Mouse (Mus musculus) megakaryocyte-erythroid progenitor cell, adult 5-6 weeks (primary cell): ENCODE data around the gene Bpifa5. TPM values are rescaled to one million over a fixed set of nuclear protein-coding genes. Genes with fewer than 3 reads are reported as not detected.
A peak's percentile ranks its signal among the peaks of the same experiment; 100 is the strongest.
"Not testable (repeated sequence)": the region's sequence is repeated elsewhere in the genome, so short reads cannot be mapped to it uniquely, and the experiment has no call there.

Experiments used
- ATAC-seq: replicated peaks from 2 replicates; pipeline ENCODE4 v1.8.0; 2016; ENCODE audit warnings: mild to moderate bottlenecking, inconsistent platforms; ENCODE audit not compliant: severe bottlenecking, poor library complexity, low FRiP score, low TSS enrichment
- total RNA-seq, 2 experiments: library from RNA; stranded (forward) in 1 of 2; stranded (reverse) in 1 of 2; fragments of 200-1000, 215-1000 nt in 1 of 2; fragments of >200 nt in 1 of 2; fragmentation: Nextera tagmentation in 1 of 2; gene quantifications; 2 replicates each; pipeline ENCODE4 v1.2.3; 2014 to 2017

Gene Bpifa5
- total RNA-seq (2014; fragmentation: Nextera tagmentation) = not detected in 2 replicates
- total RNA-seq (2017) = not detected in 2 replicates

DNA sequence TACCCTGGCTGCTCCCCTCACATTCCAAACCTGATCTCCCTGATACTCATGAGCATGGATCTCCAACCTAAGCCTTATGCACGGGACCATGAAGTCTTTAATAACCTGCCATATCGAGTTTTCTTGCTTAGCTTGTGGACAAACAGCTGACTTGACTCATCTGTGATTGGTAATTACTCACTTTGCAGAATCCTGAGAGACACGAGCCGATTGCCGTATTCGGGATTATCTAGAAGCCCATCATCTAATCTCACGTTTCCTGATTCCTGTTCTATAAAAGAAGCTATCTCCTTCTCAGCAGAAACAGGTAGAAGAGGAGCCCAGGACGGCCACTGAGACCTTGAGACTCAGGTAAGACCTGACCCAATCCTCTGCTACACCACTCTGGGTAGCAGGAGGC lies at the start of gene Bpifa5:
TSS of gene Bpifa5 (plus strand) at position 301 of the 400 bp plus-strand sequence.
- no peak for ATAC-seq

DNA sequence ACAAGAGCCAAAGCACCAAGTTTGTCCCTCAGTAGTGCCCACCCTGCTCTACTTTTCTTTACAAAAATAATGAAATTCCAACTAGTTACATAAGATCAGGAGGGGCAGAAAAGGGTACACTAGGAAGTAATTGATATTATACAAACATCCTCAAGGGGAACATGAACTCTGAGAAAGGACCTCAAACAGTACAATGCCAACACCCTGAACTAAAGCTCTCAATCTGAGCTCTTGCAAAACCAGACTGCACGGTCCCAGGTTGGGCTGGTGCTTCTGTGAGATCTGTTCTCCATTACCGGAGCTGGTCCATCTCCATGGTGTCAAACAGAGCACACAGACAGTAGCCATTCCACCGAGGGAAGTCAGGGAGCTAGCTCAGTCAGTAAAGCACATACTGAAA lies 45.0 kb upstream of the Bpifa5 start:
- no peak for ATAC-seq

DNA sequence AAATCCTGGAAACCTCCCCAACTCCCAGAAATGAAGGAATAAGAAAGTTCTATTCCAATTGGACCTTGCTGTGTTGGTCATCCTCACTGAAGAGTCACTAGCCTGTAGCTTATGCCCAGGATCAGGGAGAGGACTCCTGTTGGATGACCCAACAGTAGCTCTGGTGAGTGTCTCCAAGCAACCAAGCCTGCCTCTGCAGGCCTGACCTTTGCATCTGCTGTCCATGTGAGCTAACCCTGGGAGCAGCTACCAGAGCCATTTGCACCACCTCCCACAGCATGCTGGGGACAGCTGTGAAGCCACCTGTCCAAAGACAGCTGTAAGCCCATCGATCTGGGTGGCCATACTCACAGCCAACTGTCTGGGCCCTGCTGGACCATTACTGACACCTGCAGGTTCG lies 32.3 kb upstream of the Bpifa5 start, which contains the start of gene Bpifa3:
TSS of gene Bpifa3 (plus strand) at position 217 of the 400 bp plus-strand sequence.
- ATAC-seq = no peak

DNA sequence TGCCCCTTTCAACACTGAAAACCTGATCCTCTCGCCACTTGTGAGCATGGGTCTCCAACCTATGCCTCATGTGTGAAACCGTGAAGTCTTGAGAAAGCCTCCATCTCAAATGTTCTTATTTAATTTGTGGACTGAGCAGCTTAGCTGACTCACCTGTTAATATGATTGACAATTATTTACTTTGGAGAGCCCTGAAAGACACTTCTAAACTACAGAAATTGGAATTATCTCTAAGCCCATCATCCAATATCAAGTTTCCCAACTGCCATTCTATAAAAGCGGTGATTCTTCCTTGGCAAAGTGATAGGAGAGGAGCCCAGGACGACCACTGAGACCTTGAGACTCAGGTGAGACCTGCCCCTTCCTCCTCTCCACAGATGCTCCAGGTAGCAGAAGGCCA lies 19.8 kb upstream of the Bpifa5 start, which contains the start of gene Bpifa1:
TSS of gene Bpifa1 (plus strand) at position 301 of the 400 bp plus-strand sequence.
- no peak for ATAC-seq

DNA sequence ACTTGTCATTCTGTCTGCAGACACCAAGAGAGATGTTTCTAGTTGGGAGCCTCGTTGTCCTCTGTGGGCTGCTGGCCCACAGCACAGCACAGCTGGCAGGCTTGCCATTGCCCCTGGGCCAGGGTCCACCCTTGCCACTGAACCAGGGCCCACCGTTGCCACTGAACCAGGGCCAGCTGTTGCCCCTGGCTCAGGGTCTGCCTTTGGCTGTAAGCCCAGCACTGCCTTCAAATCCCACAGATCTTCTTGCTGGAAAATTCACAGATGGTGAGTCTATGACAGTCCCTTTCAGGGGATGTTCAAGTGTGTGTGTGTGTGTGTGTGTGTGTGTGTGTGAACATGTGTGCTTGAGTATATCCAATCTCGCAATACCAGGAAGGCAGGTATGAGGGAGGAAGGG lies 18.7 kb upstream of the Bpifa5 start:
- no peak for ATAC-seq

DNA sequence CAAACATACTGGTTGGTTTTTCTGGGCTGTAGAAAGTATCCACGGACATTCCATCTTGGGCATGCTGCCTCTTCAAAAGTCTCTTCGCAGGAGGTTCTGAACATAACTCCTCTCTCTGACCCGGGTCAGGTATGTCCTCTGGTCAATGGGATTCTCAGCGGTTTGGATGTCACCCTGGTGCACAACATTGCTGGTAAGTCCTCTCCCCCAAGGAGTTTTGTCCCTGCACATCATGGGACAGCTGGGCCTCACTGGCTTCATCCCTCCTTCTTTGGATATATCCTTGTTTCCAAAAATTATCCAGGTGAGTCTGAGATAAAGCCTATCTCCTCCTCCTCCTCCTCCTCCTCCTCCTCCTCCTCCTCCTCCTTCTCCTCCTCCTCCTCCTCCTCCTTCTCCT lies 14.9 kb upstream of the Bpifa5 start:
- ATAC-seq = no peak

DNA sequence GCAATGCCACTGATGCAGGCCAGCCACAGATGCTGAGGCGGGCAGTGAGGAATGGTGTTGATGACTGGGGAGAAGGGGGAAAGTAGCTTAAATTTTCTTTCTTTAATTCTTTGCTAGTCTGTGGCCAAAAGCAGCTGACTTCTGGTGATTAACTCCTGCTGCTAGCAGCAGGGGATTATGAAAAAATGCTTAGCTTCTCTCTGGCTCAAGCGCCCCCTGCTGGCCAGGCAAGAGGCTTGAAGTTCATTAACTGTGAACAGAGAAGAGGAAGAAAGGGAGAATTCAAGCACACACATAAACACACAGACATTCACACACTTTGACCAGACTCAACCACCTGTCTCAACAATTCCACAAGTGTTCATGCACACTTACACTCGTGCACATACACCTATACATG lies 4.0 kb upstream of the Bpifa5 start:
- no peak for ATAC-seq

DNA sequence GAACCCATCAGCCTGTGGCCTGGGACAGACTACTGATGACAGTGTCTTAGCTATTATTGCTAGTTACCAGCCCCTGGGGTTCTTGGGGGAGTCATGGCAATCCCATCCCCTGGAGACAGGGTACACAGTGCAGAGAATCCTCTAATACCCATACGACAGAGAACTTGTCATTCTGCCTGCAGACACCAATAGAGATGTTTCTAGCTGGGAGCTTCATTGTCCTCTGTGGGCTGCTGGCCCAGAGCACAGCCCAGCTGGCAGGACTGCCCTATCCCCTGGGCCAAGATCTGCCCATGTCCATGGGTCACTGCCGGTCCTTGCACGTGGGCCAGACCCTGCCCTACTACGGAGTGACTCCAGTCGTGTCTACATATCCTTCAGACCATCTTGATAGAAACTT lies 899 bp downstream of the Bpifa5 start:
- ATAC-seq = no peak

DNA sequence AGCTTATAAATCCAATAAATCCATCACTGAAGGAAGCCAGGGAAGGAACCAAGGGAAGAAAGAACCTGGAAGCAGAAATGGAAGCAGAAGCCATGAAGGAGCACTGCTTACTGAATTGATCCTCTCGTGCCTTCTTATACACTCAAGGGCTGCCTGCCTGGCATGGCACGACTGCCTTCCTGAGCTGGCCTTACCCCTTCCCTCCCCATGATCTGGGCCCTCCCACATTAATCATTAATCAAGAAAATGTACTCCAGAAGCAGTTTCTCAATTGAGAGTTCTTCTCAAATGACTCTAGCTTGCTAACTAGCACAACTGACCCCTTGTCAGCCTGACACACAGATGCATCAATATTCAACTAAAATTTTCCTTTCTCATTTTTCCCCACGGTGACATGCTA lies 6.8 kb downstream of the Bpifa5 start:
- ATAC-seq = no peak

DNA sequence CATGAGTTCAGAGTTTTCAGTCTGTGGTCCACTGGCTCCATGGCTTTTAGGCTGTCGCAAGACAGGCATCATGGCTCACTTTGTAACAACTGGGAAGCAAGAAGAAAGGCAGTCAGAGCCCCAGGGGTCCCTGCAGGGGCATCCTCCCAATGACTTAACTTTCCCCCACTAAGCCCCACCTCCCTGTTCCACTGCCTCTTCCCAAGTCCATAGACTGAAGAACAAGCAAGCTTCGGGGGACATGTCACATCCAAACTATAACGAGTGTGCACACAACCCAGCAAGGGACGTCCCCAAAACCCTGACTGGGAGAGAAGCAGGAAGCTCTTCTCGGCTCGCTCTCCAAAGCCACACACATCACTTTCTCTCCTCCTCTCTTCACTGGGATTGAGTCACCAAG lies 9.2 kb downstream of the Bpifa5 start:
- ATAC-seq = no peak

DNA sequence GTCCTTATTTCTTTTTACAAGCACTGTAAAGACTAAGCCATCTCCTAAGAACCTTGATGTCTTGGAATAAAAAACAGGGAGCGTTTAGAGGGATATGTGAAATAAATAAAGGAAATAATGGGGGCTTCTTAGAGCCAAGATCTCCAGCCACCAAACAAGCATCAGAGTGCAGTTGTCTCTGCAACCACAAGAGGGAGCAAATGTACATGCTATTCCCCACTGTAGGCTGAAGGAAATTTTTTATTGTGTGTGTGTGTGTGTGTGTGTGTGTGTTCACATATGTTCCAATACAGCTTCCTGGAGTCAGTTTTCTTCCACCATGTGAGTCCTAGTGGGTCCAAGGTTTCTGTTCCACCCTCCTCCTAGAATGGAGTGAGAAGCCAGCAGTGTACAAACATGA lies 10.9 kb downstream of the Bpifa5 start:
- ATAC-seq = peak; percentile 75

DNA sequence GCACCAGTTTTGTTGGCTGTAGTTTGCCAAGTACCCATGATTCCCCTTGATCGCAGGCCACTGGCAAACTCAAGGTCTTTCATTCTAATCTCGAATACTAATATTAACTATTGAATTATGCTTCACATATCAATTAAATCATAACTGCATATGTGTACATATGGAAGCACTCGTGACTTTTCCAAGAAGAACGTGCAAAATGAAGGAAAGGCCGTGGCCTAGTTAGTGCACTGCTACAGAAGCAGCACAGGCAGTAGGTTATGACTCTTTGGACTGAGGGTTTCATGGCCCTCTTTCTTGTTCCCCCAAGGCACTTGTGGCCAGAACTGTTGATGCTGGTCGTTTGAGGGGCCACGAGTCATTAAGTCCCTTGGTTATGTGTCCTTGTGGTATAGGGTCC lies 19.5 kb downstream of the Bpifa5 start:
- not testable (repeated sequence) for ATAC-seq

DNA sequence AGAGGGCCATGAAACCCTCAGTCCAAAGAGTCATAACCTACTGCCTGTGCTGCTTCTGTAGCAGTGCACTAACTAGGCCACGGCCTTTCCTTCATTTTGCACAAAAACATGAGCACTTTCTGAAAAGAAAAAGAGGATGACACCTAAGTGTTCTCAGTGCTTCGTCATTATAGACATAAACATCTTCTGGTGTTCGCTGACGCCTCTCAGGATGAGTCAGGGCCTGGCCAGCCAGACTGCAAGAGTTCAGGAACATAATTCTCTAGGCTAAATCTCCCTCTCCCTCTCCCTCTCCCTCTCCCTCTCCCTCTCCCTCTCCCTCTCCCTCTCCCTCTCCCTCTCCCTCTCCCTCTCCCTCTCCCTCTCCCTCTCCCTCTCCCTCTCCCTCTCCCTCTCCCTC lies 20.7 kb downstream of the Bpifa5 start:
- not testable (repeated sequence) for ATAC-seq

DNA sequence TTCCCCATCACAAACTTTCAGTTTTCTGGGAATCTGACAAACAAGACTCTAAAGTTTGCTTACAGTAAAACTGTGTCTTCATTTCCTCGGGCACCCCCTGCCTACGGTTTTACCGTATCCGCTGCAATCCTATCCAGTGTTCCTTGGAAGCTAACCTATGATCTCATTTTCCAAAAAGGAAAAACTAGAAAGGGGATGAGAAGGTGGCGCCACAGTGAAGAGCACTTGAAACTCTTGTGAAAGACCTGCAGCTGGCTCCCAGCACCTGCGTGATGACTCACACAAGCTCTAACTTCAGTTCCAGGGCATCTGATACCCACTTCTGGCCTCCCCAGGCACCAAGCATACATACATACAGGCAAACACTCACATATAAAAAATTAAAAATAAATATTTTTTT lies 22.9 kb downstream of the Bpifa5 start:
- no peak for ATAC-seq

DNA sequence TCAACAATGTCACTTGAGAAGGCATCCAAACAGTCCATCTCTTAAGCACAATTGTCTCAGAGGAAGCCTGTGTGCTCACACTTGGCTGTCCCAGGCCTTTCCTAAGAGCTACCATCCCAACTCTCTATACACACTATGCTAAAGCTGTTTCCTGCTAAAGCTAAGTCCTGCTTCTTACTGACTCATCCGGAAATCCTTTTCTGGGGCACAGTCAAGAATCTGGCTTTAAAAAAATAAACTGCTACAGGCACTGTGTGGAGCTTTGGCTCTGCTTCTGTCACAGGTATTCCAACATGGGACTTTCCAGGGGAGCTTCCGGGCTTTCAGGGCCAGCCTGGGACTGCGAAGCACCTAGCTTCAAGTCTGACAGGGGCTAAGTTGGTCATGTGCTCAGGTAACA lies 23.3 kb downstream of the Bpifa5 start:
- ATAC-seq = no peak

DNA sequence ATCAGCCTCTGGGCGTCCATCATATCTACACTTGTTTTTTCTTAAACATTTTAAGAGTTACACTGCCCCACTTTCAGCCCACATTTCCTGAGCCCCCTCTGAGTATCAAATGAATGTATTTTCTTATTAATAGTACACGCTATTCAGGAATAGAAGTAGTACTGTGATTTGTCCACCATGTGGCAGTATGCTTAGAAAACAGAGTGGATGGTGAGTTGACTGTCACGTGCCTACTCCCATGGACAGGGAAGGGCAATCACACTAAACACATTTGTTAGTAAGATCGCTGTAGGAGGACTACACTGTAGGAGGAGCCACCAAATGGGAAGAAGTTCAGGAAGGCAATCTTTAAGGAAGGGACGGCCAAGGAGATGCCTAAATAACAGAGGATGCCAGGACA lies 25.1 kb downstream of the Bpifa5 start:
- ATAC-seq = peak; percentile 74; the same call in 1 of the 2 replicates

DNA sequence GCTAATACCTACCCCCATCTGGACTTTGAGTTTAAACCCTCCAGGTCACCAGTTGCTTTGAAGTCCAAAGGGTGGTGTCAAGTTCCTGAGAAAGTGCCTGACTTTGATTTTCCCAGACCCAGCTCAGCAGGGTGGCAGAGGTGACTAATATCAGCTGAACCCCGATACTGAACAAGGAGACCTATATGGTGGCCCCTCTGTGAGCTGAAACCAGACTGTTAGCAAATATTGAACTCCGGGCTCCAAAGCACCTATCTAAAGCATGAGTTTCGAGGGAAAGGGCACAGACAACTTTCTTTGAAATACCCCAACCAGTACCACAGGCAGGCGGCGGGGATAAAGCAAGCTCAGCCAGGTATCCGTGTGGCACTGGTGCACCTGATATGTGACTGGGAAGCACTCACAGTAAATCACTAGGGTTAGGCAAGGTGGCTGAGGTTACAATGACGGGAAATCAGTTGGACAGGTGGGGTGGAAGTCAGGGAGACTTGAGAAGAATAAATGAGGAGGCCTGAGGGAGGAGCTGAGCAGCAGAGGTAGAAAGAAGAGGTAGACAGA lies 27.5 kb downstream of the Bpifa5 start:
- no peak for ATAC-seq

DNA sequence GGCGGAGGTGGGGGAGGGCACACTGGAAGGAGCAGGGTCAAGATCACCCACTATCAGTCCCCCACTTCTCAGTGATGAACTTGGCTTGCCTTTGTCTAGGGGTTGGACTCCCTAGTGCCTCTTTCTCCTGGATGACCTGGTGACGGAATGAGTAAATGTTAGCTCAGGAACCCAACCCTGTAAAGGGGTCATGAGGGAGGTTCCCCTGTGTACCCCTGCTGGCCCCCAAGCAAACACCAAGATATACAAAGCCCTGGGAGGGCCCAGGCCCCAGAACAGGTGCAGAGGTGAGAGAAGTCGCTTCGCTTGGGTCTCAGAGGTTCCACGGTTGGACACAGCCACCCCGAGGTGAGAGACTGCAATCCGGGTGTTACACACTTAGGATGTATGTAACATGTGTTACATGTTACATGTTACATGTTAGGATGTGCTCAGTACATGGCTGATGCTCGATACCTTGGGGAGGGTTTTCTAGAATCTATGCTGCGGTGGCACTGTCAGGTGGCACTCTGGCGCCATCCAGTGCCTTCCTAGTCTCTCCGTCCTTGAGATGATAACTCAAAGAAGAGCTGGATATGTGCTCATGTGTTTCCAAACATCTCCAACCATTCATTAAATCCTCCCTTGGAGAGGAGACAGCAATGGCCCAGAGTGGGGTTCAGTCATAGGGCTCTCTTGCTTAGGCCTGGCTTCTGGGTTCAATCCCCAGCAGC lies 28.3 kb downstream of the Bpifa5 start, which contains the start of gene Bpifb1:
TSS of gene Bpifb1 (plus strand) at position 273 of the 713 bp plus-strand sequence.
- no peak for ATAC-seq

DNA sequence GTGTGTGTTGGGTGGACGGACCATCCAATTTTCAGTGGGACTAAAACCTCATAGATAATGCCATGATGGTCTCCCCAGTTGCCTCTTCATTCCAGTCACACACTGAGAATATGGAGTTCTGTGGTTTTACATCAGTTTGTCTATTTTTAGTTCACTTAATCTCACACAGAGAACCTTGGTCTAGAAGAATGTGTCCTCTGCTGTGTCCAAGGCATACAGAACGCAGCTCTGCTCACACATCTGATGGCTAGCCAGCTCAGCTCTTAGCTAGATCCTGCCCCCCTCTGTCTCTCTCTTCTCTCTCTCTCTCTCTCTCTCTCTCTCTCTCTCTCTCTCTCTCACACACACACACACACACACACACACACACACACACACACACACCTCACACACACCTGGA lies 29.7 kb downstream of the Bpifa5 start:
- no peak for ATAC-seq

DNA sequence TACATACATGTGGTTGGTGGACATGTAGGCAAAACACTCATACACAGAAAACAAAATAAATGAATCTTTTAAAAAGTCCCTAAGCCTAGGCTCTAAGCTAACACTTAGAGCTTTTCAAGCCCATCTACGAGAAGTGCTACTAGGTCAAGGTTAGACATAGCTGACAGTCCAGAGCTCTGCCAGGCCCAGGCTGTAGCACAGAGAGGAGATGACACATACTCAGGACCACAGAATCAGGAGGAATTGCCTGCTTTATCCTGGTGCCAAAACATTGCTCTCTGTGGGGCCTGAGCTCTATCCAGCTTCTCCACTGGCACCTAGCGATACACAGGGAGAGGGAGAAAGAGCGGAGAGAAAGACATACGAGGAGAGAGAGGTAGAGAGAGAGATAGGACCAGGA lies 30.7 kb downstream of the Bpifa5 start:
- no peak for ATAC-seq

DNA sequence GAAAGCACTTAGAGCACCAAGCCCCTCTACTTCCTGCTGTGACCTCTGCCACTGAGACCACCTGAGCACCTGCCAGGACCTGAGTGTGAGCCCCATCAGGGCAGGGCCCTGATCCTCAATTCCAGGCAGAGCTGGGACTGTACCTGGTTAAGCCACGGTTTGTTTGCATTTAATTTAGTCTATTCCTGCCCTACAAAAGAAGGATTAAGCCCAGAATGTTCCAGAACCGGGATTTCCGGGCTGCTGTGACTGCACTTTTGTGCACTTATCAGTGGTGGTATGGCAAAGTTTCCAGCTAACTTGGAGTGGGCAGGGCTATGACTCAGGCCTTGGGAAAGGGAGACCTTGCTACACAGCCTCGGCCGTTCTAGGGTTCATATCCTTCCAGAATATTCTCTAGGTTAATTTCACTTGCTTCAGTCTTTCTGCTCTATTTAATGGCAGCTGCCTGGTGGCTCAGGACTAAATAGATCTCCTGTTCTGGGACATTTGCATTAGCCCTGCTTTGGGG lies 31.6 kb downstream of the Bpifa5 start:
- no peak for ATAC-seq
